Mouse (Mus musculus): Measurements from ENCODE around the gene Mindy1. TPM values are rescaled to one million over a fixed set of nuclear protein-coding genes. Genes with fewer than 3 reads are reported as not detected.

Mindy1 gene
- total RNA-seq, 2 experiments from 2014 or later: 19.9 to 22.8 TPM

- no peak for DNase-seq
Measured at GRCm38 (mm10) chr3:95267855-95268254, 13.3 kb upstream of the Mindy1 start.

GRCm38 (mm10) chr3:95269789-95270188, 11.4 kb upstream of the Mindy1 start:
- no peak for DNase-seq

- no peak for DNase-seq
Measured at GRCm38 (mm10) chr3:95270766-95271364, 10.3 kb upstream of the Mindy1 start.

GRCm38 (mm10) chr3:95273471-95273870, 7.7 kb upstream of the Mindy1 start:
- no peak for DNase-seq

GRCm38 (mm10) chr3:95274453-95274852, 6.7 kb upstream of the Mindy1 start:
- DNase-seq: no peak

- DNase-seq: peak; percentile 46
Measured at GRCm38 (mm10) chr3:95275161-95275560, 6.0 kb upstream of the Mindy1 start.

GRCm38 (mm10) chr3:95276428-95276934, 4.7 kb upstream of the Mindy1 start:
- no peak for DNase-seq

- no peak for DNase-seq
Measured at GRCm38 (mm10) chr3:95277149-95277551, 4.0 kb upstream of the Mindy1 start.

- no peak for DNase-seq
Measured at GRCm38 (mm10) chr3:95280747-95281146, 398 bp upstream of the Mindy1 start.

- DNase-seq: no peak
Measured at GRCm38 (mm10) chr3:95282381-95282864, 1.3 kb downstream of the Mindy1 start.

- peak; percentile 82 for DNase-seq
Measured at GRCm38 (mm10) chr3:95282865-95283588, 1.9 kb downstream of the Mindy1 start.

- no peak for DNase-seq
Measured at GRCm38 (mm10) chr3:95283589-95283941, 2.4 kb downstream of the Mindy1 start.

GRCm38 (mm10) chr3:95284062-95284461, 2.9 kb downstream of the Mindy1 start:
- no peak for DNase-seq

- DNase-seq: no peak
Measured at GRCm38 (mm10) chr3:95284501-95285281, 3.5 kb downstream of the Mindy1 start.

- no peak for DNase-seq
Measured at GRCm38 (mm10) chr3:95285390-95285789, 4.2 kb downstream of the Mindy1 start.

- DNase-seq: no peak
Measured at GRCm38 (mm10) chr3:95286011-95286410, 4.9 kb downstream of the Mindy1 start.

- no peak for DNase-seq
Measured at GRCm38 (mm10) chr3:95286510-95286909, 5.4 kb downstream of the Mindy1 start.

GRCm38 (mm10) chr3:95287541-95287940, 6.4 kb downstream of the Mindy1 start:
- no peak for DNase-seq

- no peak for DNase-seq
Measured at GRCm38 (mm10) chr3:95289419-95289818, 8.3 kb downstream of the Mindy1 start.

GRCm38 (mm10) chr3:95290156-95290555, 9.0 kb downstream of the Mindy1 start:
- DNase-seq: no peak

GRCm38 (mm10) chr3:95291041-95291440, 9.9 kb downstream of the Mindy1 start:
- DNase-seq: no peak

GRCm38 (mm10) chr3:95292899-95293298, 11.8 kb downstream of the Mindy1 start:
- DNase-seq: no peak

- DNase-seq: no peak
Measured at GRCm38 (mm10) chr3:95293537-95293936, 12.4 kb downstream of the Mindy1 start.
